Mouse (Mus musculus): ENCODE results near the gene Adgrg3. TPM values are rescaled to one million over a fixed set of nuclear protein-coding genes. Genes with fewer than 3 reads are reported as not detected.

The Adgrg3 gene
- polyA plus RNA-seq, 1 experiment, result 6.8 TPM

DNA sequence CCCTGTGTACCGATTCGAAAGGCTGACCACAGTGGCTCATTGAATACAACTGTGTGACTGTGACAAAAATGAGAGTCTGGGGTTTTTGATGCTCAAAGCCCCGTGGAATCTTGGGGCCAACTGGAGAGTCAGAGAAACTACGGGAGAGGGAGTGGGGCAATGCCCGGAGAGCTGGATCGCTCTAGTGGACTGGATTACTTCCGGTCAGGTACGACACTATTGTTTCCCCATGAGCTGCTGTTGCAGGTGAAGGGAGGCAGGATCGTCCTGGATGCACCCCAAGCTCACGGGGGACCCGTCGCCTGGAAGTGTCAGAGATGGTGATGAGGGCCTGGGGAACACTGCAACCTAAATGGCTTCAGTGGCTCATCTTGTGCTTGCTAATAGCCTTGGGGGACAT lies 21.5 kb upstream of the Adgrg3 start:
- DNase-seq (ENCODE audit: low read depth in 1 of 2, low spot score in 2 of 2), result no peak
- TF ChIP-seq CTCF (IDR thresholded peaks at IDR 0.05; ENCODE audit: extremely low read depth, insufficient read depth, insufficient read length, insufficient replicate concordance) (no peak), POLR2A (IDR thresholded peaks at IDR 0.05; ENCODE audit: low read depth, low read length) (no peak)
- 73% methylated on average over 12 of the region's 12 CpGs for WGBS
- Histone ChIP-seq H3K4me1 (ENCODE audit: control insufficient read depth, insufficient read depth, insufficient read length) (peaks cover 19% of the 10 kb centered on the region; the same call in 1 of the 2 replicates), H3K27ac (ENCODE audit: insufficient read depth, low read length) (no peak overlapping the region), H3K4me3 (ENCODE audit: extremely low read depth, insufficient read depth, insufficient read length) (no peak overlapping the region), H3K27me3 (ENCODE audit: control insufficient read depth, insufficient read depth, low read length) (no peaks in the 10 kb centered on the region), H3K36me3 (ENCODE audit: control insufficient read depth, insufficient read depth, low read length) (no peaks in the 10 kb centered on the region)

DNA sequence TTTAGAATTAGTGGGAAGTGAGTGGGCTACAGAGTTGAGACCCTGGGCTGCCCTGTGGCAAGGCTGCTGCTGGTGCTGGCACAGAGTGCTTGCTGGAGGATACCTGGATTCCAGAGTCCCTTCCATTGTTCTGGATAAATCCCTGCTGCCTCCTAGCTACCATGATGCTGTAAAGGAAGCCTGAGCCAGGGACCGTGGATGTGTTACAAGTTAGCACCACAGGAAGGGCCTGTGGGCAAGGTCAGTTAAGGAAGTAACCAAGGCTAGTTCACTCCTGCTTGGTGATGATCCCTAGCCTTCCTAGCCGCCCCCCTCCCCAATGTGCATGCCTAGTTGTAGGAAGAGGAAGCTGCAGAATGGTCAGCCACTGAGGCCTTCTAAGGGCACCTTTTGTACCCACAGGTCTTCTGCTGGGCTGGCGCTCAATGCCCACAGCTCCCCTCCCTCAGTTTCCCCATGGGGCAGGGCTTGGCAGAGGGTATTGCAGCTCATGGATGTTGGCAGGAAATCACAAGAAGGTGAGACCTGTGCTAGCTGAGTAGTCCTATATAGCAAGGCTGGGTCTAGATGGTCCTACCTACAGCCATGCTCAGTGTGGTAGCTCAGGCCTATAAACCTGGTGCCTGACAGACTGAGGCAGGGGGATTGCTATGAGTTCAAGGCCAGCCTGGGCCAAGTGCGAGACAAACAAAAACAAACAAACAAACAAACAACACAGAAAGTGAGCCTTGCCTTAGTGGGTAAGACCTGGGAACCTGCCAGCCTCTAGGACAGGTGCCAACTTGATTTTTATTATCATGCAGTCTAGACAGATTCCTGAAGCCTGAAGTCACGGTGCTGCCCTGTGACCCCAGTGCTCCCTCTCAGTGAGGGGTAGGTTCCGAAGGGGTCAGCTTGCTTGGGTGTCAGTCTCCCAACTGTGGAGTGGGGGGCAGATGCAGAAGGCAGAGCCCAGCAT lies 20.3 kb upstream of the Adgrg3 start:
- 78% methylated on average over 6 of the region's 6 CpGs for WGBS
- H3K27ac ChIP-seq (ENCODE audit: insufficient read depth, low read length), result peak overlapping the region; percentile 31; the same call in 1 of the 2 replicates
- H3K4me3 ChIP-seq (ENCODE audit: extremely low read depth, insufficient read depth, insufficient read length), result no peak overlapping the region
- peaks cover 12% of the 10 kb centered on the region; the same call in 1 of the 2 replicates for H3K4me1 ChIP-seq (ENCODE audit: control insufficient read depth, insufficient read depth, insufficient read length)
- H3K27me3 ChIP-seq (ENCODE audit: control insufficient read depth, insufficient read depth, low read length), result no peaks in the 10 kb centered on the region
- no peak for DNase-seq (ENCODE audit: low read depth in 1 of 2, low spot score in 2 of 2)
- no peaks in the 10 kb centered on the region for H3K36me3 ChIP-seq (ENCODE audit: control insufficient read depth, insufficient read depth, low read length)
- TF ChIP-seq CTCF (IDR thresholded peaks at IDR 0.05; ENCODE audit: extremely low read depth, insufficient read depth, insufficient read length, insufficient replicate concordance), result no peak
- no peak for TF ChIP-seq POLR2A (IDR thresholded peaks at IDR 0.05; ENCODE audit: low read depth, low read length)

DNA sequence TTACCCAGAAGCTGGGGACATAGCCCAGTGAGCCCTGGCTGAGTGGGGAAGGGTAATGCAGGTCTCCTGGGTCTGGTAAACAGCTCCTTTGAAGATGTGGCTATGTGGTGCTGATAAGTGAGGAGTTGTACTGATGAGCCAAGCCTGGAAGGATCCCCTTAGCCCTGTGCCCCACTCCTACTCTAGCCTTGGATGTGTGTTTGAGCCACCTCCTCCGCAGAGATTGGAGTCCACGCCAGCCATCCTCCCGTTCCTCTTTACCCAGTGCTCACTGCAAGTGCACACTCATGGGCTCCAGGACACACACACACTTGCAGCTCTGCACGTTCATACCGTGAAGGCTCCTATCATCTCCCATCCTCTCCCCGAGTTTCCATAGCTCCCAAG lies 19.6 kb upstream of the Adgrg3 start:
- H3K36me3 ChIP-seq (ENCODE audit: control insufficient read depth, insufficient read depth, low read length), result no peaks in the 10 kb centered on the region
- H3K27ac ChIP-seq (ENCODE audit: insufficient read depth, low read length), result peak overlapping the region; percentile 31; the same call in 1 of the 2 replicates
- peaks cover 12% of the 10 kb centered on the region; the same call in 1 of the 2 replicates for H3K4me1 ChIP-seq (ENCODE audit: control insufficient read depth, insufficient read depth, insufficient read length)
- TF ChIP-seq CTCF (IDR thresholded peaks at IDR 0.05; ENCODE audit: extremely low read depth, insufficient read depth, insufficient read length, insufficient replicate concordance), result no peak
- no peak for TF ChIP-seq POLR2A (IDR thresholded peaks at IDR 0.05; ENCODE audit: low read depth, low read length)
- DNase-seq (ENCODE audit: low read depth in 1 of 2, low spot score in 2 of 2), result no peak
- H3K27me3 ChIP-seq (ENCODE audit: control insufficient read depth, insufficient read depth, low read length), result no peaks in the 10 kb centered on the region
- 54% methylated on average over 6 of the region's 6 CpGs for WGBS
- no peak overlapping the region for H3K4me3 ChIP-seq (ENCODE audit: extremely low read depth, insufficient read depth, insufficient read length)

DNA sequence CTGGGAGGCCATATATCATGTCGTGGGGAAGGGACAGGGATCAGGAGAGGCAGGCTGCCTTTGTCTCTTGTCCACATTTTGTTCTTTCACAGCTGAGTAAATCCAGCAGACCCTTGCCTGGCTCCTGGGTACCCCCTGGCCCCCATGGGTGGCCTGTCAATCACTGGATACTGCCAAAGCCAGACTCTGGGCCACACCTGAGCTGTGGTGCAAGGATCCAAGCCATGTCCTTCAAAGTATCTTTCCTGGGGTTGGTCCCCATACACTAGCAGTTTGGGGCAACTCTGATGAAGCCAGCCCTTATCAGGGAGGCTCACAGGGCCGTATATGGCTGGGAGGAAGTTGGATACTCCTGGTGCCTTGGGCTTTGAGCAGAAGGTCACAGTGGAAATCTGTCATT lies 19.1 kb upstream of the Adgrg3 start:
- Histone ChIP-seq H3K4me3 (ENCODE audit: extremely low read depth, insufficient read depth, insufficient read length) (no peak overlapping the region), H3K4me1 (ENCODE audit: control insufficient read depth, insufficient read depth, insufficient read length) (peaks cover 12% of the 10 kb centered on the region; the same call in 1 of the 2 replicates), H3K27me3 (ENCODE audit: control insufficient read depth, insufficient read depth, low read length) (no peaks in the 10 kb centered on the region), H3K36me3 (ENCODE audit: control insufficient read depth, insufficient read depth, low read length) (no peaks in the 10 kb centered on the region), H3K27ac (ENCODE audit: insufficient read depth, low read length) (peak overlapping the region; percentile 32)
- WGBS, result 53% methylated on average over 2 of the region's 2 CpGs
- TF ChIP-seq CTCF (IDR thresholded peaks at IDR 0.05; ENCODE audit: extremely low read depth, insufficient read depth, insufficient read length, insufficient replicate concordance), result no peak
- no peak for DNase-seq (ENCODE audit: low read depth in 1 of 2, low spot score in 2 of 2)

DNA sequence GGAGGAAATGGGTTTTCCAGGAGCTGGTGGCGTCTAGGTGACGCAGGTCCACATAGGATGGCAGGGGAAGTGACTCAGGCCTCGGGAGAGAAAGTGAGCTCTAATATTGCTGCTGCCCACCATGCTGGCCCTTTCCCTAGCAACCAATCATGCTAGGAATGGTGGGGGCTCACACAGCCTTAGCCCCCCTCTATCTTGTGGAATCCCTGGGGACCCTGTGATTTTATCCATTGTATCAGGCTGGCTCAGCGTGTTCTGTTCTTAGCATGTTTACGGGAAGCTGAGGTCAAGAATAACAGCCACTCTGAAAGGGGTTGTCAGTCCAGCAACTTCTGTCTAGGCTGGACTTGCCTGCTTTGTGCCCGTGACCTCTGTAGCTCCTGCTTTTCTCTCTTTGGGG lies 18.5 kb upstream of the Adgrg3 start:
- H3K4me1 ChIP-seq (ENCODE audit: control insufficient read depth, insufficient read depth, insufficient read length), result peaks cover 10% of the 10 kb centered on the region; the same call in 1 of the 2 replicates
- DNase-seq (ENCODE audit: low read depth in 1 of 2, low spot score in 2 of 2), result no peak
- H3K27ac ChIP-seq (ENCODE audit: insufficient read depth, low read length), result peak overlapping the region; percentile 40
- H3K36me3 ChIP-seq (ENCODE audit: control insufficient read depth, insufficient read depth, low read length), result no peaks in the 10 kb centered on the region
- TF ChIP-seq POLR2A (IDR thresholded peaks at IDR 0.05; ENCODE audit: low read depth, low read length), result no peak
- TF ChIP-seq CTCF (IDR thresholded peaks at IDR 0.05; ENCODE audit: extremely low read depth, insufficient read depth, insufficient read length, insufficient replicate concordance), result no peak
- H3K27me3 ChIP-seq (ENCODE audit: control insufficient read depth, insufficient read depth, low read length), result no peaks in the 10 kb centered on the region
- WGBS, result 81% methylated on average over 6 of the region's 6 CpGs
- no peak overlapping the region for H3K4me3 ChIP-seq (ENCODE audit: extremely low read depth, insufficient read depth, insufficient read length)

DNA sequence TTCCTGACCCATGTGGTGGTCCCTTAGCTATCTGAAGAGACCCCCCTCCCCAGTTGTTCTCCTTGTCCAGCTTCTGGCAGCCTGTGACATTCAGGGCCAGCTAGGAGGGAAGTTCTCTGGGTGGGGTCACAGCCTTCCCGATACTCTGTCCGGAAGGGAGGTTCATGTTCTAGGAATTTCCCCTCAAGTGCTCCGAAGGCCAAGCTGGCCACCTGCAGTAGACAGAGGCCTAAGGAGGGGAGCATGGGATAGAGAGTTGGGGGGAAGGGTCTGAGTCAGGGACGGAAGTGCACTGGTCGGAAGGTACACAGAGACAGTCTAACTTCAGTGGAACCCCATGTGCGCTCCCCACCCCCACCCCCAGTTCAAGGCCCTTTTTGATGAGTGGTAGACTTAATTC lies 17.5 kb upstream of the Adgrg3 start:
- Histone ChIP-seq H3K4me3 (ENCODE audit: extremely low read depth, insufficient read depth, insufficient read length) (no peak overlapping the region), H3K27ac (ENCODE audit: insufficient read depth, low read length) (no peak overlapping the region), H3K4me1 (ENCODE audit: control insufficient read depth, insufficient read depth, insufficient read length) (peaks cover 9% of the 10 kb centered on the region; the same call in 1 of the 2 replicates), H3K36me3 (ENCODE audit: control insufficient read depth, insufficient read depth, low read length) (no peaks in the 10 kb centered on the region), H3K27me3 (ENCODE audit: control insufficient read depth, insufficient read depth, low read length) (no peaks in the 10 kb centered on the region)
- no peak for DNase-seq (ENCODE audit: low read depth in 1 of 2, low spot score in 2 of 2)
- 70% methylated on average over 6 of the region's 6 CpGs for WGBS
- TF ChIP-seq POLR2A (IDR thresholded peaks at IDR 0.05; ENCODE audit: low read depth, low read length) (no peak), CTCF (IDR thresholded peaks at IDR 0.05; ENCODE audit: extremely low read depth, insufficient read depth, insufficient read length, insufficient replicate concordance) (no peak)

DNA sequence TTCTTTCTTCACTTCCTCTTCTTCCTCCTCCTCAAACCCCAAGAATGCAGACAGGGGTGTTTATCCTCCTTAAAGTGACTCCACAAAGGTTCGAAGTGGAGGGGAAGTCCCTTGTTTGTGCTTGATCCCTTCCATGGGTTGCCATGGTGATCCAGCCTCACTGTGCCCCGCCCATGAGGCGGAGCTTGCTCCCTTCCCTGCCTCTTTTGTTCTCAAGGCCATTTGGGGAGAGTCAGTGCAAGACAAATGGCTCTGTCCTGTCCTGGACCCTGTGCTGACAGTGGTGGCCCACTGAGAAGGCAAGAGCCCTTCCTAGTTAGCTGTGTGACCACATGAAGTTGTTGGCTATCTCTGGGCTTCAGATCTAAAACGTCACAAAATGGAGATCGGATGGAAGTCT lies 16.8 kb upstream of the Adgrg3 start:
- 0 out of 2 replicates have a peak overlapping the region, but pooled peaks have one; percentile 8 for H3K27ac ChIP-seq (ENCODE audit: insufficient read depth, low read length)
- TF ChIP-seq CTCF (IDR thresholded peaks at IDR 0.05; ENCODE audit: extremely low read depth, insufficient read depth, insufficient read length, insufficient replicate concordance) (no peak), POLR2A (IDR thresholded peaks at IDR 0.05; ENCODE audit: low read depth, low read length) (no peak)
- WGBS, result 20% methylated on average over 5 of the region's 5 CpGs
- peak; percentile 35 to 44 for DNase-seq (ENCODE audit: low read depth in 1 of 2, low spot score in 2 of 2)
- no peaks in the 10 kb centered on the region for H3K36me3 ChIP-seq (ENCODE audit: control insufficient read depth, insufficient read depth, low read length)
- peaks cover 8% of the 10 kb centered on the region; the same call in 1 of the 2 replicates for H3K4me1 ChIP-seq (ENCODE audit: control insufficient read depth, insufficient read depth, insufficient read length)
- no peaks in the 10 kb centered on the region for H3K27me3 ChIP-seq (ENCODE audit: control insufficient read depth, insufficient read depth, low read length)
- H3K4me3 ChIP-seq (ENCODE audit: extremely low read depth, insufficient read depth, insufficient read length), result no peak overlapping the region

Measured in spleen, adult 2 months (tissue).